Mouse (Mus musculus): Measurements from ENCODE around the gene Wif1.

The Wif1 gene

GRCm38 (mm10) chr10:121033826-121034568 is at the start of gene Wif1:
Gene Wif1, plus strand, starts transcription at chr10:121033960.
- DNase-seq = peak; percentile 62 to 90

DNA sequence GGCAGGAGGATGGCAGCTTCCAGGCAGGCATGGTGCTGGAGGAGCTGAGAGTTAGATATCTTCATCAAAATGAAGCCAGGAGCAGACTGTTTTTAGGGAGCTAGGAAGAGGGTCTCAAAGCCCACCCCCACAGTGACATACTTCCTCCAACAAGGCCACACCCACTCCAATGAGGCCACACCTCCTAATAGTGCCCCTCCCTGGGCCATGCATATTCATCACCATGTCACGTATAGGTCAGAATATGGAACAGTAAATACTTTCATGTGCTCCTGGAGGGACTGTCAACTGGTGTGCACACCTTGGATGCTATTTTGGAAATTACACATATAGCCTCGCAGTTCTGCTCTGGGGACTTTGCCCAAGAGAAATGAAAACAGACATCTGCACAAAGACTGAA is 31.6 kb upstream of the Wif1 start:
- DNase-seq = no peak

DNA sequence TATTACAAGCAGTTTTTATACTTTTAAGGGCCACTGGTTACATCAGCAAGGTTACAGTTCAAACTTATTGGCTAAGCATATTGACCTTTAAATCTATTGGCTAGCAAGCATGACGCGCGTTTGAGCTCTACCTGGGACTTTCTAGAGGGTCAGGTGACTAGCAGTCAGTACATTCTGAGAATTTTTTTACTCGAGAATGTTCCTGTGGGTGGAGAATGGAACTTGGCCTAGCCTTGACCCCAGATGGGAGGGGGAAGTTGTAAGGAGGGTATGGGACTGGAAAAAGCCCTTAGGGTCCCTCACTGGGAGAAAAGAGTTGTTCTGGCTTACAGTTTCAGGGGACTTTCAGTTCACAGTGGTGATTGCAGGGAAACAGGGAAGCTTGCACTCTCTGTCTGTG is 22.3 kb upstream of the Wif1 start:
- DNase-seq = no peak

GRCm38 (mm10) chr10:121016291-121016690 is 17.5 kb upstream of the Wif1 start:
- DNase-seq = no peak

GRCm38 (mm10) chr10:121016711-121017503 is 16.9 kb upstream of the Wif1 start:
- DNase-seq = no peak

DNA sequence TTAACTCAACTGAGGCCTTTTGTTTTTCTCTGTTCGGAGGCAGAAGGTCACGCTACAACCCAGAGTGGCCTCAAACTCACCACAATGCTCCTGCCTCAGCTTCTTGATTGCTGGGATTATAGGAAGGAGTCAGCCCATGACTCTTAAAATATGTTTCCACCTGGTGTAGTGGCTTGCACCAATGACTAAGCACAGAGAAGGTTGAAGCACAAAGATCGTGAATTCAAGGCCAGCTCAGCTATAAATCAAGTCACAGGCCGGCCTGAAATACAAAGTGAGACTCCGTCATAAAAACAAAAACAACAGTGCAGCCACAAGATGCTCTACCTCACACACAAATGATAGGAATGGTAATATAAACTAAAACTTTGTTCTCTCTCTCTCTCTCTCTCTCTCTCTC is 10.8 kb upstream of the Wif1 start:
- DNase-seq = no peak

GRCm38 (mm10) chr10:121031802-121032201 is 2.0 kb upstream of the Wif1 start:
- DNase-seq = peak; percentile 26 to 47

DNA sequence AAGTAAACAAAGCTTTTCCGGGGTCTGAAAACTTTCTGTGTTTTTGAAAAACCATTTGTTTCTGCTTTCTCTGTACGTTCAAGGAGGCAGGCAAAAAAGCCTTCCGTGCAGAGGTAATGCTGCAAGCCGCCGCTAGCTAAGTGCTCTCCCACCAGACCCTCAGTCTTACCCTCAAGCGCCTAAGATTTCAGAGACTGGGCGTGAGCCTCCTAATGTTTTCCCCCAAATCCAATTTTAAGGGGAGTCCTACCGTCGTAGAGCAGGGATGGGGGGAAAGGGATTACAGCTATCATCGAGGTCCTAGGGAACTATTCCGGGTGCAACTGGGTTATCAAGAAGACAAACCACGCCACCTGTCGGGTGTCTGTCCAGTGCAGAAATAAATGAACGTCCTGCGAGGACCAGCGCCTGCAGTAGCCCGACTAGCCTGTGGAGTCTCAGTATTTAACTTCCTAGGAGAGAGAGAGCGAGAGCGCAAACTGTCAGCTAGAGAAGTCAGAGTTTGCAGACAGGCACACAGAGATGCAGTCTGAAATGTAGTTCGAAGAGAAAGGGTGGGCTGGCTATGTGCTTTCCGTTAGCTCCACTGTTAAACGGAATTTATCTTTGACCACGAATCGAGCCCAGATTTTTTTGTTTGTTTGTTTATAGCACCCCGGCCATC is 500 bp upstream of the Wif1 start:
- DNase-seq = peak; percentile 84 to 90

GRCm38 (mm10) chr10:121034569-121034947 is 798 bp downstream of the Wif1 start:
- no peak for DNase-seq

- DNase-seq = no peak
Observed at GRCm38 (mm10) chr10:121038556-121039284, 5.0 kb downstream of the Wif1 start.

DNA sequence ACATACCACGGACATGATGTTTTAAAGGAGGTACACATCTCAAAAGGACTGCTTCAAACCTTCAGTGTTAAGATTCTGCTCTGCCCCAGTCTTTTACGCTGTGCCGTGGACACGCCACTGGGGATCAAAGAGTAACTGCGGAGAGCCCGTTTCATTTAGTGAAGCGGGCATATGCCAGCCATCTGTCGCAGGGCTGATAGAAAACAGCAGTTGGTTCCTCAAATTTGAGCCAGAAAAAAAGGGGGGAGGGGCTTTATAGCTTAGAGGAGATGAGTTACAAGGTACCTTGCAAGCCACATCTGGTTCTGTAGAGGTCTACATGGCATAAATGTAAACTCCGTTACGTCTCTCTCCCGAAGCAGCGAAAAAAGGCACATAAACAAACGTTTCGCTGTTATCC is 7.2 kb downstream of the Wif1 start:
- DNase-seq = no peak

- no peak for DNase-seq
Observed at GRCm38 (mm10) chr10:121047440-121047839, 13.7 kb downstream of the Wif1 start.

GRCm38 (mm10) chr10:121052076-121052475 is 18.3 kb downstream of the Wif1 start:
- no peak for DNase-seq

GRCm38 (mm10) chr10:121055452-121056188 is 21.9 kb downstream of the Wif1 start:
- peak; percentile 67 to 83 for DNase-seq

DNA sequence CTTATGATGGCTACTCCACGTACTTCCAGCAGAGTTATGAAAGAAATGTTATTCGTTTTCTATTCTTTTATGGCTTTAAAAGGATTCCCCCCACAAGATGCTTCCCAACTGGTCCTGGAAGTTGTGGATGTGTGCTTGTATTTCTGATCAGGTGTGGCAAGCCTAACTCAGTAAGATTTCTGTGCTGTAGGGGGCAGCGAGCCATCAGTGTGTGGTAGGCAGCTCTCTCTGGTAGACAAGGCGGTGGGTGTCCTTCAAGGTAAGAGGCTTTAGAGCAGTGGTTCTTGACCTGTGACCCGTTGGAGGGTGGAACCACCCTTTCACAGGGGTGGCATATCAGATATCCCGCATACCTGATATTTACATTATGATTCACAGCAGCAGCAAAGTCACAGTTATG is 23.1 kb downstream of the Wif1 start:
- DNase-seq = no peak

DNA sequence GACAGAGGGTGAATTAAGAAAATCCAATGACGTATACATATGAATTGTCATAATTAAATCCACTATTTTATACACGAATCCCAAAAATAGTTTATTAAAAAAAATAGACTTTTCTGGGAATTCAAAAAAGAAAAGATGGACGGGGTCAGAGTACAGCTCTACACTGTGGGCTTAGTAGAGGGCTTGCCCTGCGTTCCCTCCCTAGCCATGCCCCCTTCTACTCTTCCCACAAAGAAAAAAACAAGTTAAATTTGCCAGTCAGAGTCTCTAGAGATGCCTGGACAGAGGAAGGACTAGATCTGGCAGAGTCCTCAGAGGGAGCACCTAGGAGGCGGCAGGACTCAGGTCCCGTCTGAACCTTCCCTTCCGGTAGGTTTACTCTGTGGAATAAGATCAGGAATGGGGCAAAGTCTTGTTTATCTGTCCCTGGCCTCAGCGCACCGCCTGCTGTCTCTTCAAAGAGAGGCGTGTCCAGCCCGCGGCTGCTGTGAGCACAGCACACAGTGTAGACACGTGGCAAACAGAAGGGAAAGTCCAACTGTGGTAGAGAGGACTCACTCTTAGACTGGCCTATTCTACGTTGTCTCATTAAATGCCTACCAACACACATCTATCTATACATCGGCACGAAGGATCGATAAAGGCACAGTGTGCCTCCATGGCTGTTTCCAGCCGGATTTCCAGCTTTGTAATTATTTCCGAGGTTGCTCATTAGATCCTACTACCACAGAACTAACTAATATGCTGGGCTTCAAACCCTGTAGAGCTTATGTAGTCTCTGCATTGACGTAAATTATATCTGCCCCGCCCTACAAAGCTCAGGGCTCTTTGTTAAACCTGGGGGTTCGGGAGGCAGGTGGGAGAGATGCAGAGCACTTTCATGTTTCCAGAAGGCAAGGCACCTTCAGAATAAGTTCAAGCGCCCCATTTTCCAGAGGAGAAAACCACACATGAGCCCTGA is 25.6 kb downstream of the Wif1 start:
- DNase-seq = peak; percentile 71 to 74

- no peak for DNase-seq
Observed at GRCm38 (mm10) chr10:121061336-121061835, 27.6 kb downstream of the Wif1 start.

GRCm38 (mm10) chr10:121062704-121063103 is 28.9 kb downstream of the Wif1 start:
- no peak for DNase-seq

GRCm38 (mm10) chr10:121067416-121067951 is 33.7 kb downstream of the Wif1 start:
- DNase-seq = no peak

GRCm38 (mm10) chr10:121068003-121068402 is 34.2 kb downstream of the Wif1 start:
- no peak for DNase-seq
